Mouse (Mus musculus) cerebellum, postnatal 4 days (tissue): ENCODE measurements around the gene Mtrf1l.

Experiments used
- DNase-seq, 2 experiments: peaks; one replicate each; pipeline ENCODE4 v3.0.0; 2022; ENCODE audit warnings: low spot score in 2 of 2, mixed read lengths in 1 of 2

Gene Mtrf1l

GRCm38 (mm10) chr10:5823740-5824491 is at the start of gene Mtrf1l:
Mtrf1l (minus strand) TSS chr10:5823910.
- DNase-seq = peak; percentile 89 to 94

- no peak for DNase-seq
Observed at GRCm38 (mm10) chr10:5871081-5871480, 47.4 kb upstream of the Mtrf1l start.

GRCm38 (mm10) chr10:5867981-5868552 is 44.4 kb upstream of the Mtrf1l start:
- peak in 1 of 2 experiments; percentile 20 for DNase-seq

- peak in 1 of 2 experiments; percentile 21 for DNase-seq
Observed at GRCm38 (mm10) chr10:5865996-5866395, 42.3 kb upstream of the Mtrf1l start.

GRCm38 (mm10) chr10:5862669-5863068 is 39.0 kb upstream of the Mtrf1l start:
- no peak for DNase-seq

- no peak for DNase-seq
Observed at GRCm38 (mm10) chr10:5860849-5861248, 37.1 kb upstream of the Mtrf1l start.

- no peak for DNase-seq
Observed at GRCm38 (mm10) chr10:5859729-5860128, 36.0 kb upstream of the Mtrf1l start.

- DNase-seq = no peak
Observed at GRCm38 (mm10) chr10:5857996-5858549, 34.4 kb upstream of the Mtrf1l start.

- no peak for DNase-seq
Observed at GRCm38 (mm10) chr10:5853290-5853868, 29.7 kb upstream of the Mtrf1l start.

GRCm38 (mm10) chr10:5846939-5847338 is 23.2 kb upstream of the Mtrf1l start:
- no peak for DNase-seq

GRCm38 (mm10) chr10:5841369-5841768 is 17.7 kb upstream of the Mtrf1l start:
- DNase-seq = peak in 1 of 2 experiments; percentile 40

- no peak for DNase-seq
Observed at GRCm38 (mm10) chr10:5826336-5827025, 2.8 kb upstream of the Mtrf1l start.

- DNase-seq = peak in 1 of 2 experiments; percentile 17
Observed at GRCm38 (mm10) chr10:5824779-5825178, 1.1 kb upstream of the Mtrf1l start.

GRCm38 (mm10) chr10:5823291-5823739 is 395 bp downstream of the Mtrf1l start:
- peak in 1 of 2 experiments; percentile 31 for DNase-seq

- no peak for DNase-seq
Observed at GRCm38 (mm10) chr10:5818772-5819171, 4.9 kb downstream of the Mtrf1l start.

GRCm38 (mm10) chr10:5815968-5816367 is 7.7 kb downstream of the Mtrf1l start:
- no peak for DNase-seq

- DNase-seq = no peak
Observed at GRCm38 (mm10) chr10:5813724-5814123, 10.0 kb downstream of the Mtrf1l start.

GRCm38 (mm10) chr10:5807683-5808082 is 16.0 kb downstream of the Mtrf1l start:
- no peak for DNase-seq

- no peak for DNase-seq
Observed at GRCm38 (mm10) chr10:5806996-5807395, 16.7 kb downstream of the Mtrf1l start.

- no peak for DNase-seq
Observed at GRCm38 (mm10) chr10:5806416-5806815, 17.3 kb downstream of the Mtrf1l start.

GRCm38 (mm10) chr10:5805731-5806307 is 17.9 kb downstream of the Mtrf1l start:
- peak; percentile 88 to 93 for DNase-seq
